Mouse (Mus musculus) CH12.LX (cell line): Measurements from ENCODE around the gene Ttn. TPM values are rescaled to one million over a fixed set of nuclear protein-coding genes. Genes with fewer than 3 reads are reported as not detected.
A peak's percentile ranks its signal among the peaks of the same experiment; 100 is the strongest.

Source experiments
- DNase-seq: peaks from one replicate; pipeline ENCODE4 v3.0.0-alpha.2; 2013; ENCODE audit errors: extremely low read depth
- H3K27ac ChIP-seq: 2 replicates; pipeline ENCODE4 v1.5.1; 2012; ENCODE audit warnings: low read depth, mild to moderate bottlenecking, control low read depth, moderate library complexity; ENCODE audit not compliant: insufficient read depth
- H3K27me3 ChIP-seq: replicated peaks from 2 replicates; pipeline ENCODE3; 2012; ENCODE audit warnings: inconsistent platforms
- H3K36me3 ChIP-seq, 2 experiments: replicated peaks in 1 of 2; 2 replicates each; pipeline versions ENCODE3 to v1.6.1; 2012; ENCODE audit warnings: inconsistent platforms in 1 of 2, low read length in 1 of 2, mild to moderate bottlenecking in 1 of 2, mixed read lengths in 1 of 2, moderate library complexity in 1 of 2; ENCODE audit not compliant: control insufficient read depth in 1 of 2, insufficient read depth in 1 of 2
- H3K4me1 ChIP-seq, 2 experiments: 2 replicates each; pipeline ENCODE4 v1.6.1; 2012; ENCODE audit warnings: inconsistent platforms in 1 of 2, moderate library complexity in 1 of 2; ENCODE audit not compliant: insufficient read depth in 2 of 2, control insufficient read depth in 1 of 2
- H3K4me2 ChIP-seq: 2 replicates; pipeline ENCODE4 v1.6.1; 2012; ENCODE audit warnings: low read depth, mild to moderate bottlenecking, control low read depth; ENCODE audit not compliant: poor library complexity, insufficient read depth, severe bottlenecking
- H3K4me3 ChIP-seq, 3 experiments: fragments of 150-350 bp in 1 of 3; sonication (generic) in 1 of 3; replicated peaks in 1 of 3; 2 replicates each; pipeline versions ENCODE3 to v1.5.1; 2011 to 2012; ENCODE audit warnings: low read depth in 2 of 3, low read length in 2 of 3, mild to moderate bottlenecking in 2 of 3, moderate library complexity in 2 of 3, control low read depth in 1 of 3, improper control_type of control experiment in 1 of 3, inconsistent platforms in 1 of 3, mixed read lengths in 1 of 3; ENCODE audit not compliant: poor library complexity in 1 of 3
- H3K79me2 ChIP-seq: replicated peaks from 2 replicates; pipeline ENCODE4 v1.6.1; 2012; ENCODE audit warnings: mild to moderate bottlenecking, moderate library complexity; ENCODE audit not compliant: control insufficient read depth, poor library complexity, insufficient read depth, severe bottlenecking; ENCODE audit errors: extremely low read depth
- H3K9ac ChIP-seq: 2 replicates; pipeline ENCODE4 v1.6.1; 2012; ENCODE audit warnings: low read depth, mild to moderate bottlenecking, control low read depth, moderate library complexity; ENCODE audit not compliant: insufficient read depth
- H3K9me3 ChIP-seq: replicated peaks from 2 replicates; pipeline ENCODE3; 2012; ENCODE audit warnings: low read length, inconsistent platforms, mixed read lengths
- BHLHE40 ChIP-seq: IDR thresholded peaks from 2 replicates; pipeline ENCODE4 v1.6.1; 2011; ENCODE audit warnings: mild to moderate bottlenecking, low read depth, low read length, improper control_type of control experiment
- CHD1 ChIP-seq: IDR thresholded peaks from 2 replicates; pipeline ENCODE4 v1.6.1; 2012; ENCODE audit warnings: low read depth, low read length, improper control_type of control experiment, inconsistent platforms
- EP300 ChIP-seq: IDR thresholded peaks from 2 replicates; pipeline ENCODE4 v1.6.1; 2011; ENCODE audit warnings: low read length, improper control_type of control experiment
- ETS1 ChIP-seq: conservative IDR thresholded peaks from 2 replicates; pipeline ENCODE4 v1.6.1; 2012; ENCODE audit warnings: low read depth, mild to moderate bottlenecking, inconsistent platforms, low read length, improper control_type of control experiment, moderate library complexity
- GABPA ChIP-seq: IDR thresholded peaks from 2 replicates; pipeline ENCODE4 v1.6.1; 2012; ENCODE audit warnings: low read depth, low read length, improper control_type of control experiment, inconsistent platforms; ENCODE audit not compliant: insufficient replicate concordance
- HCFC1 ChIP-seq: IDR thresholded peaks from 2 replicates; pipeline ENCODE4 v1.6.1; 2012; ENCODE audit warnings: low read depth, mild to moderate bottlenecking, inconsistent platforms, low read length, improper control_type of control experiment
- IRF4 ChIP-seq: IDR thresholded peaks from 2 replicates; pipeline ENCODE4 v1.6.1; 2014; ENCODE audit warnings: low read depth, mild to moderate bottlenecking, inconsistent platforms, low read length, improper control_type of control experiment
- JUN ChIP-seq: IDR thresholded peaks from 2 replicates; pipeline ENCODE4 v1.6.1; 2011; ENCODE audit warnings: low read depth, mild to moderate bottlenecking, low read length, improper control_type of control experiment, moderate library complexity; ENCODE audit not compliant: insufficient read depth
- JUND ChIP-seq: conservative IDR thresholded peaks from 2 replicates; pipeline ENCODE4 v1.6.1; 2011; ENCODE audit warnings: low read depth, low read length, improper control_type of control experiment
- MAFK ChIP-seq: IDR thresholded peaks from 2 replicates; pipeline ENCODE4 v1.6.1; 2011; ENCODE audit warnings: low read length, improper control_type of control experiment; ENCODE audit not compliant: insufficient replicate concordance
- MAX ChIP-seq: IDR thresholded peaks from 2 replicates; pipeline ENCODE4 v1.6.1; 2011; ENCODE audit warnings: low read length, improper control_type of control experiment
- MEF2A ChIP-seq: IDR thresholded peaks from 2 replicates; pipeline ENCODE4 v1.6.1; 2014; ENCODE audit warnings: low read depth, mild to moderate bottlenecking, inconsistent platforms, low read length, improper control_type of control experiment, borderline replicate concordance
- MXI1 ChIP-seq: IDR thresholded peaks from 2 replicates; pipeline ENCODE4 v1.6.1; 2011; ENCODE audit warnings: mild to moderate bottlenecking, low read depth, low read length, improper control_type of control experiment
- MYC ChIP-seq: IDR thresholded peaks from 2 replicates; pipeline ENCODE4 v1.6.1; 2011; ENCODE audit warnings: low read depth, mild to moderate bottlenecking, improper control_type of control experiment, low read length
- NELFE ChIP-seq: IDR thresholded peaks from 2 replicates; pipeline ENCODE4 v1.6.1; 2011; ENCODE audit warnings: low read depth, low read length, improper control_type of control experiment
- NRF1 ChIP-seq: IDR thresholded peaks from 2 replicates; pipeline ENCODE4 v1.6.1; 2014; ENCODE audit warnings: low read depth, mild to moderate bottlenecking, inconsistent platforms, low read length, improper control_type of control experiment, moderate library complexity
- PAX5 ChIP-seq: IDR thresholded peaks from 2 replicates; pipeline ENCODE4 v1.6.1; 2012; ENCODE audit warnings: low read length, inconsistent platforms, mixed read lengths
- POLR2A ChIP-seq: IDR thresholded peaks from 2 replicates; pipeline ENCODE4 v1.6.1; 2011; ENCODE audit warnings: low read depth, mild to moderate bottlenecking, improper control_type of control experiment, low read length
- POLR2AphosphoS2 ChIP-seq: IDR thresholded peaks from 2 replicates; pipeline ENCODE4 v1.6.1; 2011; ENCODE audit warnings: low read depth, low read length, improper control_type of control experiment
- RAD21 ChIP-seq: IDR thresholded peaks from 2 replicates; pipeline ENCODE4 v1.6.1; 2011; ENCODE audit warnings: low read depth, mild to moderate bottlenecking, low read length, improper control_type of control experiment, moderate library complexity
- RCOR1 ChIP-seq: conservative IDR thresholded peaks from 2 replicates; pipeline ENCODE4 v1.6.1; 2012; ENCODE audit warnings: low read depth, mild to moderate bottlenecking, inconsistent platforms, low read length, improper control_type of control experiment
- SIN3A ChIP-seq: IDR thresholded peaks from 2 replicates; pipeline ENCODE4 v1.6.1; 2012; ENCODE audit warnings: low read length, improper control_type of control experiment, inconsistent platforms
- SMC3 ChIP-seq: IDR thresholded peaks from 2 replicates; pipeline ENCODE4 v1.6.1; 2011; ENCODE audit warnings: low read depth, low read length, improper control_type of control experiment
- TBP ChIP-seq: conservative IDR thresholded peaks from 2 replicates; pipeline ENCODE4 v1.6.1; 2011; ENCODE audit warnings: low read depth, low read length, improper control_type of control experiment
- TCF12 ChIP-seq: IDR thresholded peaks from 2 replicates; pipeline ENCODE4 v1.6.1; 2014; ENCODE audit warnings: low read depth, mild to moderate bottlenecking, inconsistent platforms, low read length, improper control_type of control experiment
- UBTF ChIP-seq: IDR thresholded peaks from 2 replicates; pipeline ENCODE4 v1.6.1; 2012; ENCODE audit warnings: low read depth, mild to moderate bottlenecking, inconsistent platforms, low read length, improper control_type of control experiment, moderate library complexity
- USF1 ChIP-seq: IDR thresholded peaks from 2 replicates; pipeline ENCODE4 v1.6.1; 2014; ENCODE audit warnings: low read depth, mild to moderate bottlenecking, inconsistent platforms, low read length, improper control_type of control experiment
- USF2 ChIP-seq: conservative IDR thresholded peaks from 2 replicates; pipeline ENCODE4 v1.6.1; 2011; ENCODE audit warnings: low read depth, low read length, improper control_type of control experiment
- ZC3H11A ChIP-seq: IDR thresholded peaks from 2 replicates; pipeline ENCODE4 v1.6.1; 2012; ENCODE audit warnings: low read depth, mild to moderate bottlenecking, inconsistent platforms, low read length, improper control_type of control experiment
- ZMIZ1 ChIP-seq: IDR thresholded peaks from 2 replicates; pipeline ENCODE4 v1.6.1; 2012; ENCODE audit warnings: low read depth, mild to moderate bottlenecking, inconsistent platforms, low read length, improper control_type of control experiment
- ZNF384 ChIP-seq: IDR thresholded peaks from 2 replicates; pipeline ENCODE4 v1.6.1; 2012; ENCODE audit warnings: low read depth, low read length, improper control_type of control experiment, inconsistent platforms
- dilution Hi-C: fragments of 300-500 bp; cut with MboI; formaldehyde crosslinking; loops from 2 replicates; pipeline ENCODE4 v1.14.3; 2020; ENCODE audit warnings: low sequenced_read_pairs; ENCODE audit not compliant: extremely low pct_unique_long_range_greater_than_20kb, extremely low pct_ligation_motif_present
- in situ Hi-C: fragments of 300-500 bp; cut with MboI; formaldehyde crosslinking; loops from 3 replicates; pipeline ENCODE4 v1.14.3; 2019; ENCODE audit warnings: low sequenced_read_pairs, low pct_ligation_motif_present, low pct_unique_long_range_greater_than_20kb, mixed read lengths
- polyA plus RNA-seq: library from polyadenylated mRNA; unstranded; fragments of >175 nt; gene quantifications from 2 replicates; pipeline ENCODE4 v1.2.1, GENCODE M21; 2012; ENCODE audit warnings: low read depth; ENCODE audit not compliant: insufficient read length
- total RNA-seq, 2 experiments: library from RNA; depleted of rRNA; stranded (reverse); fragments of 300-350 nt in 1 of 2; fragments of >200 nt in 1 of 2; gene quantifications; 2 replicates each; pipeline ENCODE4 v1.2.3; 2012 to 2014

Ttn gene
- total and polyA plus RNA-seq, 3 experiments, result 0.23 to 4.2 (median 0.60) TPM

- TF ChIP-seq MAX (0 out of 2 replicates have a peak, but pooled peaks have one; percentile 37), USF1 (no peak), BHLHE40 (no peak), POLR2A (no peak), POLR2AphosphoS2 (no peak)
- TF ChIP-seq, all 38 proteins: peak for 7
Observed at GRCm38 (mm10) chr2:76673472-76674081, 308.8 kb downstream of the Ttn start (continued).

GRCm38 (mm10) chr2:76672966-76673392 lies 309.4 kb downstream of the Ttn start, which contains the start of gene Fkbp7:
Fkbp7 (minus strand) TSS chr2:76673116.
- H3K27me3 ChIP-seq, result no peaks in the 10 kb centered on the region
- DNase-seq, result peak; percentile 91

More at GRCm38 (mm10) chr2:76672966-76673392, 309.4 kb downstream of the Ttn start, which contains the start of gene Fkbp7:
- H3K4me3 ChIP-seq, result peak within 1 kb of the TSS; percentile 65 to 79 (median 75)
- H3K36me3 ChIP-seq, result peaks cover 0 to 15% of the 10 kb centered on the region in 2 experiments
- peaks cover 0 to 22% of the 10 kb centered on the region in 2 experiments; a peak in 2 of 4 replicates for H3K4me1 ChIP-seq
- dilution Hi-C loops (no loop called here), in situ Hi-C loops (no loop called here)
- H3K9me3 ChIP-seq, result no peaks in the 10 kb centered on the region
- peak within 1 kb of the TSS; percentile 82 for H3K9ac ChIP-seq
- peaks cover 26% of the 10 kb centered on the region for H3K79me2 ChIP-seq
- TF ChIP-seq CHD1, result no peak
- no peak for TF ChIP-seq JUN
- TF ChIP-seq MAFK, result no peak
- TF ChIP-seq ZNF384, result no peak
- peak; percentile 62; the same call in 1 of the 2 replicates for TF ChIP-seq SIN3A
- TF ChIP-seq IRF4, result no peak; the same call in 1 of the 2 replicates
- TF ChIP-seq EP300, result no peak
- TF ChIP-seq HCFC1, result no peak
- peak; percentile 83 for TF ChIP-seq POLR2AphosphoS2
- peak; percentile 74 for TF ChIP-seq NELFE
- TF ChIP-seq ZMIZ1, result peak; percentile 86
- no peak for TF ChIP-seq USF2
- TF ChIP-seq ETS1, result no peak
- peak; percentile 46 for TF ChIP-seq MEF2A
- TF ChIP-seq GABPA, result no peak
- no peak for TF ChIP-seq RAD21
- no peak; the same call in 1 of the 2 replicates for TF ChIP-seq NRF1
- TF ChIP-seq ZC3H11A, result no peak
- TF ChIP-seq TBP, result peak; percentile 87
- peak; percentile 87 for TF ChIP-seq MXI1
- TF ChIP-seq UBTF, result no peak
- TF ChIP-seq MAX, result peak; percentile 58; the same call in 1 of the 2 replicates
- peak; percentile 87 for TF ChIP-seq POLR2A
- TF ChIP-seq TCF12, result peak; percentile 86
- no peak for TF ChIP-seq JUND
- 0 out of 2 replicates have a peak, but pooled peaks have one; percentile 39 for TF ChIP-seq RCOR1
- 0 out of 2 replicates have a peak, but pooled peaks have one; percentile 11 for TF ChIP-seq BHLHE40
- peak; percentile 68 for TF ChIP-seq MYC
- no peak for TF ChIP-seq SMC3
- TF ChIP-seq PAX5, result no peak
- peak within 1 kb of the TSS; percentile 94 for H3K4me2 ChIP-seq
- H3K27ac ChIP-seq, result peak within 1 kb of the TSS; percentile 43; the same call in 1 of the 2 replicates
